Mouse (Mus musculus) intestine, postnatal 0 days (tissue): ENCODE measurements around the gene Rassf2. TPM values are rescaled to one million over a fixed set of nuclear protein-coding genes. Genes with fewer than 3 reads are reported as not detected.

Source experiments
- ATAC-seq: fragments of 200-750 bp; cut with Nextera tagmentation; 2 replicates; pipeline ENCODE4 v1.8.0; 2017; ENCODE audit warnings: mild to moderate bottlenecking, moderate TSS enrichment, moderate library complexity
- H3K27ac ChIP-seq: fragments of 300-500 bp; sonication (generic); 2 replicates; pipeline ENCODE4 v1.5.1; 2014; ENCODE audit warnings: mild to moderate bottlenecking, low read depth, low read length, moderate library complexity
- H3K27me3 ChIP-seq: fragments of 300-500 bp; sonication (generic); replicated peaks from 2 replicates; pipeline ENCODE4 v1.6.1; 2014; ENCODE audit warnings: low read length, mixed read lengths; ENCODE audit not compliant: control insufficient read depth, insufficient read depth
- H3K36me3 ChIP-seq: fragments of 300-500 bp; sonication (generic); 2 replicates; pipeline ENCODE4 v1.6.1; 2014; ENCODE audit warnings: mild to moderate bottlenecking, moderate library complexity; ENCODE audit not compliant: control insufficient read depth, insufficient read depth
- H3K4me1 ChIP-seq: fragments of 300-500 bp; sonication (generic); replicated peaks from 2 replicates; pipeline ENCODE4 v1.6.1; 2014; ENCODE audit warnings: antibody characterized with exemption, low read length, mixed read lengths; ENCODE audit not compliant: control insufficient read depth, insufficient read depth
- H3K4me2 ChIP-seq: fragments of 300-500 bp; sonication (generic); replicated peaks from 2 replicates; pipeline ENCODE4 v1.6.1; 2014; ENCODE audit warnings: low read depth, mild to moderate bottlenecking, moderate library complexity
- H3K4me3 ChIP-seq: fragments of 300-500 bp; sonication (generic); 2 replicates; pipeline ENCODE4 v1.5.1; 2014; ENCODE audit warnings: low read depth, low read length
- H3K9ac ChIP-seq: fragments of 300-500 bp; sonication (generic); 2 replicates; pipeline ENCODE4 v1.6.1; 2014; ENCODE audit warnings: mild to moderate bottlenecking, low read depth, low read length
- H3K9me3 ChIP-seq: fragments of 300-500 bp; sonication (generic); 2 replicates; pipeline ENCODE4 v1.6.1; 2016; ENCODE audit warnings: mixed run types; ENCODE audit not compliant: control insufficient read depth
- CTCF ChIP-seq: sonication (generic); IDR thresholded peaks from 2 replicates; pipeline ENCODE4 v1.5.1; 2016; ENCODE audit warnings: low read depth, mild to moderate bottlenecking, control low read depth, antibody characterized with exemption, moderate library complexity
- WGBS: fragments of 180-500 bp; shearing (Covaris S2); extraction: QIAGEN DNeasy Blood & Tissue Kit; methylation state at CpG from one replicate; pipeline ENCODE4 v1.1.7; 2014; 5-methylcytosine and 5-hydroxymethylcytosine counted together
- polyA plus RNA-seq: library from polyadenylated mRNA; unstranded; fragments of >200 nt; fragmentation: Nextera tagmentation; extraction: Ambion mirVana; gene quantifications from 2 replicates; pipeline ENCODE4 v1.2.1, GENCODE M21; 2015

The Rassf2 gene
- polyA plus RNA-seq, 1 experiment from 2014 or later, result 4.4 TPM

DNA sequence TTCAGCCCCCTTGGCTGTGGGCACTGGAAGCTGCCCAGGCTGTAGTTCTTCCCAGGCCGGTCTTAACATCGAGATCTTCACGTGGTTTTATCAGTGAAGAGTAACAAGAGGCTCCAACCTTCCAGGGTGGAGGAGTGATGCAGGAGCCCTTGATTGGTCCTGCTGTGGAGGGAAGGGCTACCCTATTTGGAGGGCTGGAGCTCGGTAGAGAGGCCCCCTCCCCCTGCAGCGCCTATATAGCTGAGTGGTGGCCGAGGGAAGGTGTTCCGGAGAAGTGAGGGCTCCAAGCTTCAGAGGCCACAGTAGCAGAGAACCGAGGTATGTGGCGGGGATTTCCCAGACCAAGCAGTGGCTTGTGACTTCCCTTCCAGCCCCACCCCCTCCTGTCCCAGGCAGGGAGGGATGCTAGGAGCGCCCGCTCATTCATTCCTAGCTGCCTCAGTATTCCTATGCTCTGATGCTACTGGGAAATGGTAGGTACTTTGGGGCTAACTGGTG lies 79.4 kb downstream of the Rassf2 start, which contains the start of gene Prnd:
Prnd (plus strand) TSS at position 264 of the 498 bp plus-strand sequence.
- no peak for TF ChIP-seq CTCF
- Histone ChIP-seq H3K4me2 (no peak within 1 kb of the TSS), H3K4me1 (no peaks in the 10 kb centered on the region), H3K27ac (no peak within 1 kb of the TSS), H3K36me3 (no peaks in the 10 kb centered on the region), H3K27me3 (peaks cover 18% of the 10 kb centered on the region), H3K9me3 (no peaks in the 10 kb centered on the region), H3K4me3 (no peak within 1 kb of the TSS), H3K9ac (no peak within 1 kb of the TSS)
- 9% methylated on average over 11 of the region's 11 CpGs for WGBS
- ATAC-seq, result no peak

DNA sequence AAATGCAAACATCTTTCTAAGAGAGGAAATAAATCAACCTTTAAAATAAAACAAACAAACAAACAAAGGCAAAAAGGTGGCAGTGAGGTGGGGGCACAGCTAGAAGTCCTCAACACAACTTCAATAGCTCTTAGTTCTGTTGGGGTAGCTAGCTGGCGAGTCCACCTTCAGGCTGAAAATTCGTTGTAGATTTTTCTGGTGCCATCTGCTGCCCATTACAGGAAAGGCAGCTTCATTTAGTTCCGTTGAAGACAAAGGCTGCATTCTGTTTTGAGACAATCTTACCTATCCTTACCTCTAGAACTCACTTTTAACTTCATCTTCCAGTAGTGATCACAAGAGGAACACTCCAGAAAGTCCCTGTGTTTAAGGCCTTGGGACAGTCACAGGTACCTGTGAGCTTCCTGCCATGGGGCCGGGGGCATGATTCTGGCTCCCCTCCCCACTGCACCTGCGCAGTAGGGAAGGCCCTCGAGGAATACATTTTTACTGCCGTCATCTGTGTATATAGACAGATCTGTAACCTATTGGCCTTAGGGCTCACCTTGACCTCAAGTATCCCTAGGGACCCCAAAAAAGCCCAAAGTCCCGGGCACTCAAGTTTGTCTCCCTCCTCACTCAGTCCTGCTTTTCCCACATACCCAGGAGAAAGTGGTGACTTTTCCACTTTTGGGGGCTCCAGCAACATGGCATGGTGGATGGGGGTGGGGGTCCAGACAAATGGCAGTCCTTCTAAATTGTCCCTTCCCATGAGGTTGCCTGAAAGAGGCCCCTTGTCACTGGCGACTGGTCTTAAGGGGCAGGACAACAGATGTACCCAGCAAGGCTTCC lies 80.1 kb downstream of the Rassf2 start:
- 41% methylated on average over 9 of the region's 9 CpGs for WGBS

DNA sequence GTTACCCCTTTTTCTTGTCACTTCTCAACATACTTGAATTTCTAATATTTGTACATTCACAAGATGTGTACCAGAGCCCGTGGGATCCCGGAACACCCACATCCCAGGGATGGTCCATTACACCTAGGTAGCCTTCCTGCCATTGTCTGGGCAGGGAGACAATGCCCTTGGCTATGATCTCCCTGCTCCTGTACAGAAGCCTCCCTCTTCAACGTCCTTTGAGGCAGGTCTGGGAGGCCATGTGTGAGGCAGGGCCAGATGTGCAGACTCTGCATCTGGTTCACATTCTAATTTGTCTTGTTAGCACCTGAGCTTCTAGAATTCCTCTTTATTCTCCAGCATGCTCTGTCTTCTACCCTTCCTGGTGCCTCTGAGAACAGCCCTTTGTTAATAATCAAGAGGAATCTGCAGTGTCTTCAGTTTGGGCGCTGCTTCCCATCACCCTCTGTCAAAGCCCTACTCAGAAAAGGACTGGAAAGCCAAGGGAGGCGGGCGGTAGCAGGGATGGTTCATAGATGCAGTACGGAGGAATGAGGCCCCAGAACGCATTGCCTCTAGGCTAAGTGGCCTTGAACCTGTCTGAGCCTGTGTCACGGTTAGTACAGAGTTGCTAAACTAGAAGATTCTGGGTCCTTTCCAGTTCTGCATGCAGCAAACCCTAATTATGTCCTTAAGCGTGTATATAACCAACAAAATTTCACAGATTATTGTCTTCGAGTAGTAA lies 81.0 kb downstream of the Rassf2 start:
- Histone ChIP-seq H3K4me2 (no peak overlapping the region), H3K9me3 (no peaks in the 10 kb centered on the region), H3K36me3 (no peaks in the 10 kb centered on the region), H3K27me3 (peaks cover 18% of the 10 kb centered on the region), H3K9ac (no peak overlapping the region), H3K4me3 (no peak overlapping the region), H3K4me1 (no peaks in the 10 kb centered on the region), H3K27ac (no peak overlapping the region)
- ATAC-seq, result no peak
- 61% methylated on average over 11 of the region's 11 CpGs for WGBS
- no peak for TF ChIP-seq CTCF

More for the DNA sequence above, 80.1 kb downstream of the Rassf2 start:
- TF ChIP-seq CTCF, result peak; percentile 82
- no peaks in the 10 kb centered on the region for H3K4me1 ChIP-seq
- H3K27me3 ChIP-seq, result peaks cover 18% of the 10 kb centered on the region
- no peak overlapping the region for H3K9ac ChIP-seq
- H3K4me2 ChIP-seq, result no peak overlapping the region
- no peak overlapping the region for H3K27ac ChIP-seq
- no peaks in the 10 kb centered on the region for H3K9me3 ChIP-seq
- H3K36me3 ChIP-seq, result no peaks in the 10 kb centered on the region
- no peak overlapping the region for H3K4me3 ChIP-seq
- ATAC-seq, result no peak

DNA sequence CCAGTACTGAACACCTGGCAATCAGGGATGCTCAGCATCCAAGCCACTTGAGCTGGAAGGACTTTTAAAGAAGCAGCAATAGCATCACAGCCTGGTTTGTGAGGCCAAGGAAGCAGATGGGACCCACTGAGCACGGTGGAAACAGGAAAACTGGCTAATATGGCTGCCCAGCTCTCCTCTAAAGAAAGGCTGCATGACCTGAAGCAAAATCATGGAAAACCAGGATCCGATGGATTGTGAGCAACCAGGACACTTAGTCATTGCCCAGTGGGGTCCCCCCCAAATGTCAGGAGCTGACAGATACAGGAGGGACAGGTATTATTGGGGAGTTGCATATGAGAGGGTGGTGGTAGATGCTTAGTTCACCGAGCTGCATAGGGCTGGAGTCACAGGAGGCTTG lies 81.9 kb downstream of the Rassf2 start:
- TF ChIP-seq CTCF, result no peak
- ATAC-seq, result no peak
- H3K9ac ChIP-seq, result no peak overlapping the region
- no peak overlapping the region for H3K27ac ChIP-seq
- no peaks in the 10 kb centered on the region for H3K4me1 ChIP-seq
- H3K4me2 ChIP-seq, result no peak overlapping the region
- WGBS, result 71% methylated on average over 3 of the region's 3 CpGs
- H3K36me3 ChIP-seq, result no peaks in the 10 kb centered on the region
- H3K9me3 ChIP-seq, result no peaks in the 10 kb centered on the region
- peaks cover 14% of the 10 kb centered on the region for H3K27me3 ChIP-seq
- no peak overlapping the region for H3K4me3 ChIP-seq

DNA sequence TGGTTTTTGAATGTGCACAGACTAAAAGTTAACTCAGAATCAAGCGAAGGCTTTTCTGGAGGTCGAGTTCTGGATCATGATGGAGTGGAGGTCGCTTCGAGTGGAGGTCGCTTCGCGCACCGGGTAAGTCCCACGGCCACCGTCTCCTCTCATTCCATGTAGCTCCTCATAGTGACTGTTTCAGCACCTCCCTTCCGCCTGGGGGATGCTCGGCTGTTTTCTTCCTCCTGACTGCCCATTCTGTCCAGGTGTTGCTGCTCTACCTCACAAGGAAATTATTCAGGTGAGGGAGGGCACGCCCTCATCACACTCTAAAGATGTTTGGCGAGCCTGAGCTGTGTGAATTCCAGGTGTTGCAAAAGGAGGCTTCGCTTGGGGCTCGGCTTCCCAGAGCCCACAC lies 83.7 kb downstream of the Rassf2 start:
- H3K4me1 ChIP-seq, result no peaks in the 10 kb centered on the region
- WGBS, result 84% methylated on average over 16 of the region's 16 CpGs
- ATAC-seq, result no peak
- H3K9me3 ChIP-seq, result no peaks in the 10 kb centered on the region
- no peaks in the 10 kb centered on the region for H3K36me3 ChIP-seq
- H3K4me2 ChIP-seq, result no peak overlapping the region
- H3K27me3 ChIP-seq, result peaks cover 2% of the 10 kb centered on the region; the same call in 1 of the 2 replicates
- TF ChIP-seq CTCF, result no peak
- H3K9ac ChIP-seq, result no peak overlapping the region
- H3K4me3 ChIP-seq, result no peak overlapping the region
- no peak overlapping the region for H3K27ac ChIP-seq

DNA sequence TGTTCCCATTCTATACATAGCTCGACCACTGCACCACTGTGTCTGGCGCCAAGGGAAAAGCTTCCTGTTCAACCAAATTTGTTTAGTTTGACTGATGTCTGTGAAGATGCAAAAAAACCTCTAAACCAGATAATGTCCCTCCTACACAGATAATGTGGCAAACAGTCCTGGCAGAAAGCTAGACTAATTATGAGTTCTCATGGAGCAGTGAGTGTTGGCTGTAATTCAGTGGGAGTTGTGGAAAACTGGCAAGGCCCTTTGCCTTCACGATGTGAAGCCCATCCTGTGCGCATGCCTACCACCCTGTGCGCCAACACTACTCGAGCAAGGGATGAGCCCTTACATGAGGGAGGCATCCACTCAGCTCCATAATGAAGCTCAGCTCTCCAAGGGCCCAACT lies 84.3 kb downstream of the Rassf2 start:
- WGBS, result 80% methylated on average over 6 of the region's 6 CpGs
- no peaks in the 10 kb centered on the region for H3K4me1 ChIP-seq
- no peak overlapping the region for H3K9ac ChIP-seq
- H3K27ac ChIP-seq, result no peak overlapping the region
- no peak overlapping the region for H3K4me3 ChIP-seq
- no peaks in the 10 kb centered on the region for H3K9me3 ChIP-seq
- no peak for ATAC-seq
- TF ChIP-seq CTCF, result no peak
- H3K36me3 ChIP-seq, result no peaks in the 10 kb centered on the region
- no peak overlapping the region for H3K4me2 ChIP-seq
- no peaks in the 10 kb centered on the region; the same call in 1 of the 2 replicates for H3K27me3 ChIP-seq
